Mouse (Mus musculus) thymus, adult 2 months (tissue): ENCODE data around the gene Kif23. TPM values are rescaled to one million over a fixed set of nuclear protein-coding genes. Genes with fewer than 3 reads are reported as not detected.

Experiments used
- DNase-seq: peaks from one replicate; pipeline ENCODE4 v3.0.0; 2021
- H3K27ac ChIP-seq: fragments of 200-500 bp; 2 replicates; pipeline ENCODE4 v1.5.1; 2012; ENCODE audit warnings: low read length, control low read depth; ENCODE audit not compliant: control insufficient read depth, insufficient read depth
- H3K27me3 ChIP-seq: fragments of 200-500 bp; 2 replicates; pipeline ENCODE4 v1.6.1; 2012; ENCODE audit warnings: mild to moderate bottlenecking, low read length, moderate library complexity, mixed read lengths; ENCODE audit not compliant: control insufficient read depth, insufficient read depth
- H3K36me3 ChIP-seq: fragments of 200-500 bp; 2 replicates; pipeline ENCODE4 v1.6.1; 2012; ENCODE audit warnings: mild to moderate bottlenecking, low read length, moderate library complexity; ENCODE audit not compliant: control insufficient read depth, insufficient read depth
- H3K4me1 ChIP-seq: fragments of 200-500 bp; replicated peaks from 2 replicates; pipeline ENCODE4 v1.6.1; 2012; ENCODE audit warnings: low read length; ENCODE audit not compliant: control insufficient read depth, insufficient read depth
- H3K4me3 ChIP-seq: fragments of 200-500 bp; 2 replicates; pipeline ENCODE4 v1.5.1; 2012; ENCODE audit warnings: mild to moderate bottlenecking, low read length, control low read depth, moderate library complexity; ENCODE audit not compliant: control insufficient read depth, insufficient read depth
- CTCF ChIP-seq: fragments of 200-500 bp; IDR thresholded peaks from 2 replicates; pipeline ENCODE4 v1.5.1; 2012; ENCODE audit warnings: mild to moderate bottlenecking, control low read depth, low read length, moderate library complexity, borderline replicate concordance; ENCODE audit not compliant: control insufficient read depth, poor library complexity, insufficient read depth; ENCODE audit errors: extremely low read depth
- POLR2A ChIP-seq: fragments of 200-500 bp; IDR thresholded peaks from 2 replicates; pipeline ENCODE4 v1.6.1; 2012; ENCODE audit warnings: mild to moderate bottlenecking, low read length, control low read depth, moderate library complexity; ENCODE audit not compliant: control insufficient read depth, poor library complexity, insufficient read depth; ENCODE audit errors: extremely low read depth
- WGBS: fragments of 180-500 bp; shearing (Covaris S2); methylation state at CpG from one replicate; pipeline ENCODE4 v1.1.7; 2018; 5-methylcytosine and 5-hydroxymethylcytosine counted together
- polyA plus RNA-seq: library from polyadenylated mRNA; depleted of rRNA; stranded (reverse); fragments of >200 nt; gene quantifications from 2 replicates; pipeline ENCODE4 v1.2.3, GENCODE M21; 2012

Kif23 gene
- polyA plus RNA-seq, 1 experiment = 28.4 TPM

DNA sequence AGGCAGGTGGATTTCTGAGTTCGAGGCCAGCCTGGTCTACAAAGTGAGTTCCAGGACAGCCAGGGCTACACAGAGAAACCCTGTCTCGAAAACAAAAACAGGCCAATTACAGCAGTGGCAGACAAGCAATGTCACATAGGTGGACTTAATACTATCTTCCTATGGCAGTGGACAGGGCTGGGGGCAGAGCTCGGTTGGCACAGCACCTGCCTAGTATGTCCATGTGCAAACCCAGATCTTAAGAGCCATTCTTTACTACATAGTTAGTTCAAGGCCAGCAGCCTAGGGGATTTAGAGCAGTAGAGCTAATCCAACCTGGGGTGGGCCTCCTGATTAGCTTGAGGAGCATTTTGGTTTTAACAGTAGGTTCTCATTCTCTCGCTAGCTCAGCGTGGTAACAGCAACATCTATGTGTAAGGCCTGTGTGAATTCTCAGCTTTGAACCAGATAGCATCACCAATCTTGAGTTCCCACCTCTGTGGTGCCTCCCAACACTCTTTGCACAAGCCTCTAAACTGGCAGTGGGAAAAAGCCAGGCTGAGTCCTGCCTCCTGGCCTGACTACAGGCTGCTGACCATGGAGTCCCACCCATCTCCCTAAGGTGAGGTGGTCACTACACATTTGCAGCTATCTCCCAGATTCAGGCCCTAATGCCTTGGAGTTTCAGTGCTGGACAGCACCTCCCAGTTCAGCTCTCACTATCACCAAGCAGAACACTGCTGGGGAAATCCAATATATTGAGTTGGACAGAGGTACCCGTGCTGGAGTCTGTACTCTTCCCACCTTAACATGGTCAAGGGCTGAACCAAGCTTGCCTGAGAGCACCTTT, 35.1 kb downstream of the Kif23 start:
- H3K27me3 ChIP-seq = no peaks in the 10 kb centered on the region
- WGBS = 91% methylated on average over 6 of the region's 6 CpGs
- H3K4me1 ChIP-seq = no peaks in the 10 kb centered on the region
- TF ChIP-seq POLR2A (no peak), CTCF (no peak)
- peaks cover 15% of the 10 kb centered on the region for H3K36me3 ChIP-seq
- no peak overlapping the region for H3K4me3 ChIP-seq
- no peak for DNase-seq
- H3K27ac ChIP-seq = no peak overlapping the region

DNA sequence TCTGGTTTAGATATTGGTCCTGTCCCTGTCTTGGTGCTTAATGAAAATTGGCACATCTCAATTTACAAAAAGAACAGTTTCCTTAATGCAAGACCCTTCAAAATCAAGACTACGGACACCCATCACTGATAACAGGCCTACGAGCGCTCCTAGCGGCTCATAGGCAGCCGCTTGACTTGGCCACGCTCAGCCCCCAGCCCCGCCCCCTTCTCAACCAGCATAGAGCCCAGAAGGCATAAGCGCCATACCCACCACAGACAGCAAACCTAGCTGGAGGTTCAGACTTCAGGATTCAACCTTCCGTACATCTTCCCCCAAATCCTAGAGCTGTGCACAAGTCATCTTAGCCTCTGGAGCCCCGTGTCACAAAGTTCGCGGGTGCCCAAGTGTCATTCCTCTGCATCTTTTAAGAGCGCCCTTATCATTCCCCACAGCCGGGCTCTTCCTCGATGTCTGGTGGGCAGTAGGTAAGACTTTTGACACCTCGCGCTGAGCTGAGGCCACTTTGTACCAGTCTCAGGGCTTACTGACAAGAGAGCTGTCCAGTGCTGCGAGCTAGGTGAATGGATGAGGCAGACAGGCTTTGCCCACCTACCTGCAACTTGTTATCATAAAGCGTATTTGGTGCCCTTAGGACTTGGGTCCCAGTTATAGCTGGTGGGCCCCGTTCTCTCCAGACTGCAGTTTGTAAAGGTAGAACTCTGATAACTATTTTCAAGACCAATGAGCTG, 35.9 kb downstream of the Kif23 start:
- 90% methylated on average over 20 of the region's 20 CpGs for WGBS
- peak; percentile 21 for DNase-seq
- no peak overlapping the region for H3K4me3 ChIP-seq
- TF ChIP-seq CTCF (no peak), POLR2A (no peak)
- H3K27me3 ChIP-seq = no peaks in the 10 kb centered on the region
- no peak overlapping the region for H3K27ac ChIP-seq
- H3K36me3 ChIP-seq = peaks cover 15% of the 10 kb centered on the region
- no peaks in the 10 kb centered on the region for H3K4me1 ChIP-seq

GRCm38 (mm10) chr9:61909633-61910032, 36.9 kb downstream of the Kif23 start:
- peaks cover 15% of the 10 kb centered on the region for H3K36me3 ChIP-seq
- no peaks in the 10 kb centered on the region for H3K27me3 ChIP-seq
- DNase-seq = no peak
- WGBS = 89% methylated on average over 1 of the region's 1 CpGs
- H3K27ac ChIP-seq = no peak overlapping the region
- H3K4me1 ChIP-seq = no peaks in the 10 kb centered on the region
- TF ChIP-seq CTCF (no peak), POLR2A (no peak)
- no peak overlapping the region for H3K4me3 ChIP-seq

DNA sequence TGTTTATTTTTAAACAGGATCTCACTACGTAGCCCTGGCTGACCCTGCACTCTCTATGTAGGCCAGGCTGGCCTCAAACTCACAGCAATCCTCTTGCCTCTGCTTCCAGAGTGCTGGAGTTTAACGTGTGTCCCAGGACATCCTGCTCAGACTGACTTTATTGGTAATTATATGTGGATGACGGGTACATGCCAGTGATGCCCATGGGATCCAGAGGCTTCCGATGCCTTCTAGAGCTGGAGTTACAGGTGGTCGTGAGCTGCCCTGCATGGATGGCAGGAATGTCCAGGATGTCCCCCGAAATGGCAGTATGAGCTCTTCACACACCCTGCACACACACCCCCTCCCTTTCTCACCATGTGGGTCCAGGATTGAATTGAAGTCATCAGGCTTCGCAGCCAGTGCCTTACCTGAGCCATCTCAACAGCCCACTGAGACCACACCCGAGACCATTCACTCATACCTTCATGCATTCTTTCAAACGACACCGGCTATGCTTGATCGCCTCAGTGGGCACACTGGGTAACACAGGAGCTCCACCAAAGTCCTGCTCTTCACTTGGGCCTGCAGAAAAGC, 37.7 kb downstream of the Kif23 start:
- no peak for TF ChIP-seq CTCF
- no peak for TF ChIP-seq POLR2A
- H3K4me1 ChIP-seq = no peaks in the 10 kb centered on the region
- H3K4me3 ChIP-seq = no peak overlapping the region
- H3K27ac ChIP-seq = no peak overlapping the region
- H3K27me3 ChIP-seq = no peaks in the 10 kb centered on the region
- WGBS = 94% methylated on average over 11 of the region's 11 CpGs
- peaks cover 15% of the 10 kb centered on the region for H3K36me3 ChIP-seq
- no peak for DNase-seq

- H3K36me3 ChIP-seq = peaks cover 15% of the 10 kb centered on the region
- DNase-seq = no peak
- H3K4me3 ChIP-seq = no peak overlapping the region
- H3K27me3 ChIP-seq = no peaks in the 10 kb centered on the region
- TF ChIP-seq POLR2A = no peak
- no peaks in the 10 kb centered on the region for H3K4me1 ChIP-seq
- WGBS = 87% methylated on average over 3 of the region's 3 CpGs
- no peak overlapping the region for H3K27ac ChIP-seq
Observed at GRCm38 (mm10) chr9:61908341-61908740, 38.2 kb downstream of the Kif23 start.

DNA sequence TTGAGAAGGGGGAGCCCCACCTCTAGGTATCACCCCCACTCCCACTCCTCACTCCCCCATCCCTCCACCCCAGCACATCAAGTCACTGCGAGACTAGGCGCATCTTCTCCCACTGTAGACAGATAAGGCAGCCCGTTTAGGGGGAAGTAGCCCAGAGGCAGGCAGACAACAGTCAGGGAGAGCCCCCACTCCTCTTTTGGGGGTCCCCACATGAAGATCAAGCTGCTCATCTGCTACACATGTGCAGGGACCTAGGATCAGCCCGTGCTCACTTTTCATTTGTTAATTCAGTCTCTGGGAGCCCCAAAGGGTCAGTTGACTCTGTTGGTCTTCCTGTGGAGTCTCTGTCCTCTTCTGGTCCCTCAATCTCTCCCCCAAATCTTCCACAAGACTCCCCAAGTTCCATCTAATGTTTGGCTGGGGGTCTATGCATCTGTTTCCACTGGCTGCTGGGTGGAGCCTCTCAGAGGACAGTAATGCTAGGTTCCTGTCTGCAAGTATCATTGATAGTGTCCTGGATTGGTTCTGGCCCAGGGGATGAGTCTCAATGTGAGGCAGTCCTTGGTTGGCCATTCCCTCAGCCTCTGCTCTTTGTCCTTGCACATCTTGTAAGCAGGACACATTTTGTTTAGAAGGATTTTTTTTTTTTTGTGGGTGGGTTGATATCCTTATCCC, 38.8 kb downstream of the Kif23 start:
- DNase-seq = no peak
- no peak overlapping the region for H3K27ac ChIP-seq
- no peaks in the 10 kb centered on the region for H3K4me1 ChIP-seq
- TF ChIP-seq CTCF (no peak), POLR2A (no peak)
- WGBS = 75% methylated on average over 4 of the region's 4 CpGs
- no peaks in the 10 kb centered on the region for H3K27me3 ChIP-seq
- no peak overlapping the region for H3K4me3 ChIP-seq
- H3K36me3 ChIP-seq = peaks cover 11% of the 10 kb centered on the region
